Mouse (Mus musculus) heart, adult 2 months (tissue): Measurements from ENCODE around the gene Cx3cl1.

Experiments
- CTCF ChIP-seq: fragments of 200-600 bp; IDR thresholded peaks from 2 replicates; pipeline ENCODE4 v1.8.1; 2022; ENCODE audit warnings: antibody characterized with exemption, mild to moderate bottlenecking, moderate library complexity
- EP300 ChIP-seq: fragments of 200-500 bp; IDR thresholded peaks from 2 replicates; pipeline ENCODE4 v1.6.1; 2011; ENCODE audit warnings: low read depth, low read length, control low read depth; ENCODE audit not compliant: insufficient read depth
- POLR2A ChIP-seq: fragments of 200-500 bp; IDR thresholded peaks from 2 replicates; pipeline ENCODE4 v1.6.1; 2011; ENCODE audit warnings: mild to moderate bottlenecking, low read depth, low read length, control low read depth; ENCODE audit not compliant: insufficient read depth

- TF ChIP-seq CTCF (no peak), POLR2A (no peak), EP300 (no peak)
These were observed 37.0 kb upstream of the Cx3cl1 start for GRCm38 (mm10) chr8:94734735-94735350.
